Mouse (Mus musculus): ENCODE data around the gene Aff3.

GRCm38 (mm10) chr1:38307234-38307633 is 357.5 kb downstream of the Aff3 start:
- no peak for TF ChIP-seq POLR2A (IDR thresholded peaks at IDR 0.05; ENCODE audit: insufficient read depth, low read depth, low read length)
- TF ChIP-seq CTCF (IDR thresholded peaks at IDR 0.05; ENCODE audit: insufficient read depth, low read depth, low read length): no peak
